Mouse (Mus musculus) CH12.LX (cell line): ENCODE results near the gene Rnf38.

ENCODE experiments used
- CHD1 ChIP-seq: IDR thresholded peaks from 2 replicates; pipeline ENCODE4 v1.6.1; 2012; ENCODE audit warnings: low read depth, low read length, improper control_type of control experiment, inconsistent platforms
- CTCF ChIP-seq, 2 experiments: IDR thresholded peaks in 1 of 2; conservative IDR thresholded peaks in 1 of 2; 2 replicates each; pipeline ENCODE4 v1.5.1; 2011 to 2012; ENCODE audit warnings: low read depth in 2 of 2, low read length in 2 of 2, improper control_type of control experiment in 1 of 2, inconsistent platforms in 1 of 2, mild to moderate bottlenecking in 1 of 2, moderate library complexity in 1 of 2
- ELF1 ChIP-seq: IDR thresholded peaks from 2 replicates; pipeline ENCODE4 v1.6.1; 2014; ENCODE audit warnings: low read depth, mild to moderate bottlenecking, inconsistent platforms, low read length, improper control_type of control experiment
- EP300 ChIP-seq: IDR thresholded peaks from 2 replicates; pipeline ENCODE4 v1.6.1; 2011; ENCODE audit warnings: low read length, improper control_type of control experiment
- GABPA ChIP-seq: IDR thresholded peaks from 2 replicates; pipeline ENCODE4 v1.6.1; 2012; ENCODE audit warnings: low read depth, low read length, improper control_type of control experiment, inconsistent platforms; ENCODE audit not compliant: insufficient replicate concordance
- HCFC1 ChIP-seq: IDR thresholded peaks from 2 replicates; pipeline ENCODE4 v1.6.1; 2012; ENCODE audit warnings: low read depth, mild to moderate bottlenecking, inconsistent platforms, low read length, improper control_type of control experiment
- MEF2A ChIP-seq: IDR thresholded peaks from 2 replicates; pipeline ENCODE4 v1.6.1; 2014; ENCODE audit warnings: low read depth, mild to moderate bottlenecking, inconsistent platforms, low read length, improper control_type of control experiment, borderline replicate concordance
- NELFE ChIP-seq: IDR thresholded peaks from 2 replicates; pipeline ENCODE4 v1.6.1; 2011; ENCODE audit warnings: low read depth, low read length, improper control_type of control experiment
- POLR2AphosphoS2 ChIP-seq: IDR thresholded peaks from 2 replicates; pipeline ENCODE4 v1.6.1; 2011; ENCODE audit warnings: low read depth, low read length, improper control_type of control experiment
- RCOR1 ChIP-seq: conservative IDR thresholded peaks from 2 replicates; pipeline ENCODE4 v1.6.1; 2012; ENCODE audit warnings: low read depth, mild to moderate bottlenecking, inconsistent platforms, low read length, improper control_type of control experiment
- TBP ChIP-seq: conservative IDR thresholded peaks from 2 replicates; pipeline ENCODE4 v1.6.1; 2011; ENCODE audit warnings: low read depth, low read length, improper control_type of control experiment

DNA sequence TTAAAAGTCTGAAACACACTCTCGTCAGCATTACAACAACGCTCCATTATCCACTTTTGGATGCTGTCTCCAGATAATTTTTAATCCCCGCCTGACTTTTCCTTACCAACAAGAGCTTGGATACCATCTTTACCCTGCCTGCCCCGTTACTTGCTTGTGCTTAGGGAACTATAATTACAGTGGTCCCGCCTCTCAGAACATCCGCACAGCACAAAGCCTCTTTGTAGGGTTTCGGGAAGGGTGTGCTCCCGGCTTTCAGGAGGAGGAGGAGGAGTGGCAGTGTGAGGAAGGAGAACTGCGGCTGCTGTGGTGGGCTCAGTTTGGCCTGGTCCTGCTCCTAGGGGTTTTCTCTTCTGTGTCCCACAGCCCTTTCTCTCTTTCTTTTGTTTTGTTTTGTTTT is 9.4 kb downstream of the Rnf38 start:
- no peak for TF ChIP-seq NELFE
- TF ChIP-seq CTCF (conservative IDR thresholded peaks at IDR 0.05 in 1 of 2, IDR thresholded peaks at IDR 0.05 in 1 of 2; ENCODE audit: low read depth in 2 of 2, low read length in 2 of 2) = no peak
- TF ChIP-seq POLR2AphosphoS2 = no peak
- no peak for TF ChIP-seq CHD1
- TF ChIP-seq HCFC1 = no peak
- TF ChIP-seq TBP = no peak
- TF ChIP-seq EP300 = no peak
- TF ChIP-seq RCOR1 = no peak
- TF ChIP-seq MEF2A = no peak
- TF ChIP-seq ELF1 = no peak
- no peak for TF ChIP-seq GABPA
